Mouse (Mus musculus): Measurements from ENCODE around the gene Rims1.

DNA sequence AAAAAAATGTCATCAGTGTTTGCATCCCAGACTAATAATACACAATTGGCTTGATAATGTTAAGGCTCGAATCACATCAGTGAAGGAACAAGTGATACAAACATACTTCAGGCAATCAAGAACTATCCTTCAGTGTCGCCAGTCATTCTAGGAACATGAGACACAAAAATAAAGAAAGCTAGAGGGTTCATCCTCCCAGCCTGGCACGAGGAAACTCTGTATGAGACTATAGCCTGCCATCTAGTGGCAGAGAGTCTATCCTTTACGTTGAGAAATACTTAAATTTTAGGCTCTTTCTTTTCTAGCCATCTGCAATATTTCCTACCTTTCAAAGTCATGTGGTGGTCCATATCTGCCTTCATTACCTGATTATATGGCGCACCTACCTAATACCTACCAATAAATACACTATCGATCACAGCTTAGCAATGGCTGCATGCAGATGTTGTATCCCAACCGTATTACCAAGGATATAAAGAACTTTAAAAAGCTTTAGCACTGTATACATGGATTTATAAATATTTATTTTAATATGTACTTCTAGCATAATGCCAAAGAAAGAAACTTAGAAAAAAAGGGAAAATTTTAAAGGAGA lies 318.4 kb downstream of the Rims1 start:
- TF ChIP-seq CTCF (IDR thresholded peaks at IDR 0.05; ENCODE audit: insufficient read depth, low read depth, low read length): no peak
- TF ChIP-seq POLR2A (IDR thresholded peaks at IDR 0.05; ENCODE audit: insufficient read depth, low read depth, low read length): no peak

Measured in olfactory bulb, adult 2 months (tissue).